Mouse (Mus musculus): ENCODE data around the gene Ldlr.

DNA sequence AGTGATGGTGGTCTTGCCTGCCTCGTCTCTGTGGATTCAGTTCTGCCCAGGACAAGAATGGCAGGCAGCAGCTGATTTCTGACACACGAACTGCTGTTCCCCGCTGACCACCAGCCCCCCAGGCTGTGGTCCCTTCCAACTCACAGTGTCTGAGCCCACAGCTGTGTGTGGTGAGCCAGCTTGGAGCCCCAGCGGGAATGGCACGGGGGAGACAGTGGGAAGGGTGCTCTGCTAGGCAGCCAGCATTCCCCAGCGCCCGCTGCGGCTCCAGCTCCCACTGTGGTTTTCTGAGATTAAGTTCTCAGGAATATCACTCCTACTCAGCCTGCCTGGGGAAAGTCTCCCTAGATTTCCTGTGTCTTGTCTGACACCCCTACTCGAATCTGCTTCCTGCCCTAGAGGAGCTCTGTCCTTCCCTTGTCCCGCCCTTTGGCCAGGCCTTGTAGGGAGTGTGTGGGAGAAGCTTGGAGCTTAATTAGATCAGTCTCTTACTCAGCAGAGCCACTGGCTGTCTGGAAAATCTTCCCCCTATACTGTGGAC, 29.0 kb downstream of the Ldlr start:
- TF ChIP-seq CTCF (IDR thresholded peaks at IDR 0.05), result no peak
- no peak for TF ChIP-seq EP300 (IDR thresholded peaks at IDR 0.05)

Data from lung, postnatal 0 days (tissue).